Mouse (Mus musculus): Measurements from ENCODE around the gene Smarca1. TPM values are rescaled to one million over a fixed set of nuclear protein-coding genes. Genes with fewer than 3 reads are reported as not detected.

Smarca1 gene
- polyA plus RNA-seq, 1 experiment from 2014 or later = 32.9 TPM

DNA sequence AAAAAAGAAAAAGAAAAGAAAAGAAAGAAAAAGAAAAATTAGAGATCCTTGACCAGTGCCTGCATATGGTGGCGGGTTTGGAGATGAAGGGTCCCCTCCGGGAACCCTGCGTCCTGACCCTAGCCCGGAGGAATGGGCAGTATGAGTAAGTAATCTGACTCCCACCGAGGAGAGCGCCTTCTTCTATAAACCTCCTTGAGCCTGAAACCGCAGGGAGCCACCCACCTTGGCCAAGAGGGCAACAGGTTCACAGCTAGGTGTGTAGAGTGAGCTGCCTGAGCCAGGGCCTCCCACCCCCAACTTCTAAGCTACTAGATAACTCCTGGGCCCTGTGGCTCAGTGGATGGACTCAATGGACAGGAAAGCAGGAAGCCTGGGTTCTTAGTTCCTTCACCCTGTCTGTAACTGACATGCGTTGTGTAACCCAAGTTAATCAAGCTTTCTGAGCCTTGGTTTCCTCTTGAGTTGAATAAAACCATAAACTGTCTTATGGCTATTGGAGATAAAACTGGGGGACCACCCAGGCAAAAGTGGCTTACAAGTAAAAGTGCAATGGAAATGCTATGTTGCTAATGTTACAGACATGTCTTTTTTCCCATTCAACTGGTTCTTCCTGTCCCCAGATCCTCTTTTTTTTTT, 20.2 kb upstream of the Smarca1 start:
- Histone ChIP-seq H3K4me2 (ENCODE audit: low read depth, low read length) (peak overlapping the region; percentile 63), H3K27ac (ENCODE audit: low read length) (peak overlapping the region; percentile 52)
- ATAC-seq (ENCODE audit: low read depth) = peak; percentile 53

DNA sequence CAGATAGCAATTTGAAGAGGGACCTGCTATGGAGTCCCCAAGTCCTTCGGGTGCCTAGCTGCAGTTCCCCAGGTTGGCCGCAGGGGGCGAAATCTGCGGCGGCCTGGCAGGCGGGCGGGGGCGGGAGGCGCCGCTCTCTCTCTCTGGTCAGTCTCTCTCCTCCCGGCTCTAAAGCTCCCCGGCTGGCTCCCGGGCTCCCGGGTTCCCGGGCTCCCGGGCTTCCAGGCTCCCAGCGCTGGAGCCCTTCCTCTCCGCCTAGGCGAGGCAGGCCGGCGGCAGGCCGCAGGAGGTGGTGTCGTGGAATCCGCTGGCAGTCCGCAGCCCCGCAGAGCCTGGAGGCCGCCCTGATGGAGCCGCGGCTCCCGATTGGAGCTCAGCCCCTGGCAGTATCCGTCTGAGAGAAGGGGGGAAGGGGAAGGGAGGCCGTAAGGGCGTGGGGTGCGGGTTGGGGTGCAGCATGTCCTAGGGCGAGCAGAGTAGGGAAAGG, 19.6 kb upstream of the Smarca1 start, which contains the start of gene Ocrl:
Ocrl (plus strand) TSS at position 82 of the 487 bp plus-strand sequence.
- peak within 1 kb of the TSS; percentile 63 for H3K4me2 ChIP-seq (ENCODE audit: low read depth, low read length)
- peak; percentile 88 for ATAC-seq (ENCODE audit: low read depth)
- peak within 1 kb of the TSS; percentile 75 for H3K27ac ChIP-seq (ENCODE audit: low read length)
- H3K9me3 ChIP-seq (ENCODE audit: control insufficient read depth, low read length) = no peaks in the 10 kb centered on the region
- peak within 1 kb of the TSS; percentile 74 for H3K4me3 ChIP-seq (ENCODE audit: low read length)
- no peaks in the 10 kb centered on the region for H3K27me3 ChIP-seq (ENCODE audit: control insufficient read depth, insufficient read depth, low read depth, low read length)
- no peaks in the 10 kb centered on the region for H3K36me3 ChIP-seq (ENCODE audit: control insufficient read depth, insufficient read depth, low read length)
- 11% methylated on average over 34 of the region's 35 CpGs for WGBS
- peak within 1 kb of the TSS; percentile 85 for H3K9ac ChIP-seq (ENCODE audit: low read length)
- H3K4me1 ChIP-seq (replicated peaks; ENCODE audit: control insufficient read depth, insufficient read depth, low read length) = peaks cover 5% of the 10 kb centered on the region; the same call in 1 of the 2 replicates

More for the DNA sequence above, 20.2 kb upstream of the Smarca1 start:
- Histone ChIP-seq H3K36me3 (ENCODE audit: control insufficient read depth, insufficient read depth, low read length) (no peaks in the 10 kb centered on the region), H3K4me1 (replicated peaks; ENCODE audit: control insufficient read depth, insufficient read depth, low read length) (peaks cover 5% of the 10 kb centered on the region; the same call in 1 of the 2 replicates), H3K9ac (ENCODE audit: low read length) (peak overlapping the region; percentile 85), H3K9me3 (ENCODE audit: control insufficient read depth, low read length) (no peaks in the 10 kb centered on the region), H3K27me3 (ENCODE audit: control insufficient read depth, insufficient read depth, low read depth, low read length) (no peaks in the 10 kb centered on the region), H3K4me3 (ENCODE audit: low read length) (peak overlapping the region; percentile 74)
- 18% methylated on average over 8 of the region's 8 CpGs for WGBS

DNA sequence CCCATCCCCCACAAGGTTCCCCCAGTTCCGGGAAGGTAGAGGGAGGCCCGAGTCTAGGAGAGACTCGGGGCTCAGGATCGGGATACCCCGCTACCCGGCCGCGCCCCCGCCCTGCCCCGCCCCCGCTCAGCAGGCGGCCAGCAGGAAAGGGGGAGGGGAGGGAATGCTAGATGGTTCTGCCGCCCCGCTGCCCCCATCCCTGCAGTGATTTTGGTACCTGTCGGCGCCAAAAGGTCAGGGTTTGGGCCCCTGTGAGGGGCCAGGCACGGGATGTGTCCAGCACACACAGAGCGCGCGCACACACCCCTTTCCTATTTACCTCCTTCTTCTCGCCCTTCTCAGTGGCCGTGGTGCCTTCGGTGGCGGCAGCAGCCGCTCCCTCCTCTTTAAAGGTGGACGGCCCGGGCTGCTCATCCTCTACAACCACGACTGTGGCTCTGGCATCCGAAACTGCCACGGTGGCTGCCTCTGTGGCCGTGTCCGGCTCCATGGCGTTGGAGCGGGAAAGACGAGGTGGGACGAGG, 805 bp downstream of the Smarca1 start:
- Histone ChIP-seq H3K4me2 (ENCODE audit: low read depth, low read length) (peak overlapping the region; percentile 60), H3K9me3 (ENCODE audit: control insufficient read depth, low read length) (no peaks in the 10 kb centered on the region), H3K4me1 (replicated peaks; ENCODE audit: control insufficient read depth, insufficient read depth, low read length) (no peaks in the 10 kb centered on the region), H3K4me3 (ENCODE audit: low read length) (peak overlapping the region; percentile 68), H3K27me3 (ENCODE audit: control insufficient read depth, insufficient read depth, low read depth, low read length) (no peaks in the 10 kb centered on the region), H3K27ac (ENCODE audit: low read length) (peak overlapping the region; percentile 70), H3K36me3 (ENCODE audit: control insufficient read depth, insufficient read depth, low read length) (no peaks in the 10 kb centered on the region), H3K9ac (ENCODE audit: low read length) (peak overlapping the region; percentile 75)
- ATAC-seq (ENCODE audit: low read depth) = peak; percentile 73
- WGBS = 33% methylated on average over 17 of the region's 36 CpGs

DNA sequence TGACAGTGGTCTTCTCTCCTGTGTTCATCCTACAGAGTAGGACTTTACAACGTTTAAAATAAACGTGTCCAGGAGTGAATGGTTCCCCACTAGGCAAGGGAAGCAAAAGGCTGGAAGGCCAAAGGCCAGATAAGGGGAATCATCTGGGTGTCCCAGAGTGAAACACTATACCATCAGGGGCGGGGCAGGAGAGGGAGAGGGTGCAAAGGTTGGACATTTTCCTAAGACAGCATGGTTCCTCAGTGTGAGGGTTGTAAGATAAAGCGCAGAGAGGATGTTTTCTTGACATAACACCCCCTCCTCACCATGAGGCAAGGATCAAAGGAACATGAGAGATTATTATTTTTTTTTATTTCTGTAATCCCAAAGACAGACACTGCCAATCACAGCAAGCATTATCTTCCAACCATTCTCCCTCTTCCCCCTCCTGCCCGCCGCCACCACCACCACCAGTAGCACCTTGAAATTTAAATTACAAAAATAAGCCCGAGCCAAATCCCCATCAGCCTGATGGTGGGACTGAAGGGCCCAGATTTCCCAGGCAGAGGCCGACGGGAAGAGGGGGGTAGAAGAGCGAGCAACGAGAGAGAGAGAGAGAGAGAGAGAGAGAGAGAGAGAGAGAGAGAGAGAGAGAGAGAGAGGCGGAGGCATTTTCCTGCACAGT, 1.4 kb downstream of the Smarca1 start:
- WGBS = 8% methylated on average over 11 of the region's 12 CpGs
- Histone ChIP-seq H3K4me1 (replicated peaks; ENCODE audit: control insufficient read depth, insufficient read depth, low read length) (no peaks in the 10 kb centered on the region), H3K9ac (ENCODE audit: low read length) (peak overlapping the region; percentile 75), H3K4me3 (ENCODE audit: low read length) (peak overlapping the region; percentile 68), H3K27me3 (ENCODE audit: control insufficient read depth, insufficient read depth, low read depth, low read length) (no peaks in the 10 kb centered on the region), H3K36me3 (ENCODE audit: control insufficient read depth, insufficient read depth, low read length) (no peaks in the 10 kb centered on the region), H3K9me3 (ENCODE audit: control insufficient read depth, low read length) (no peaks in the 10 kb centered on the region), H3K27ac (ENCODE audit: low read length) (no peak overlapping the region), H3K4me2 (ENCODE audit: low read depth, low read length) (peak overlapping the region; percentile 60)
- peak; percentile 26 for ATAC-seq (ENCODE audit: low read depth)

GRCm38 (mm10) chrX:47887401-47887800, 5.4 kb downstream of the Smarca1 start:
- Histone ChIP-seq H3K9ac (ENCODE audit: low read length) (no peak overlapping the region), H3K36me3 (ENCODE audit: control insufficient read depth, insufficient read depth, low read length) (no peaks in the 10 kb centered on the region), H3K27me3 (ENCODE audit: control insufficient read depth, insufficient read depth, low read depth, low read length) (no peaks in the 10 kb centered on the region), H3K4me3 (ENCODE audit: low read length) (no peak overlapping the region), H3K4me1 (replicated peaks; ENCODE audit: control insufficient read depth, insufficient read depth, low read length) (no peaks in the 10 kb centered on the region), H3K9me3 (ENCODE audit: control insufficient read depth, low read length) (no peaks in the 10 kb centered on the region), H3K27ac (ENCODE audit: low read length) (no peak overlapping the region), H3K4me2 (ENCODE audit: low read depth, low read length) (no peak overlapping the region)
- WGBS = 28% methylated on average over 2 of the region's 2 CpGs
- ATAC-seq (ENCODE audit: low read depth) = no peak

GRCm38 (mm10) chrX:47882813-47883212, 10.0 kb downstream of the Smarca1 start:
- ATAC-seq (ENCODE audit: low read depth) = peak; percentile 56
- 61% methylated on average over 6 of the region's 6 CpGs for WGBS
- no peak overlapping the region for H3K4me3 ChIP-seq (ENCODE audit: low read length)
- no peaks in the 10 kb centered on the region for H3K27me3 ChIP-seq (ENCODE audit: control insufficient read depth, insufficient read depth, low read depth, low read length)
- no peaks in the 10 kb centered on the region for H3K9me3 ChIP-seq (ENCODE audit: control insufficient read depth, low read length)
- H3K9ac ChIP-seq (ENCODE audit: low read length) = no peak overlapping the region
- H3K36me3 ChIP-seq (ENCODE audit: control insufficient read depth, insufficient read depth, low read length) = no peaks in the 10 kb centered on the region
- H3K27ac ChIP-seq (ENCODE audit: low read length) = no peak overlapping the region
- no peaks in the 10 kb centered on the region; the same call in 1 of the 2 replicates for H3K4me1 ChIP-seq (replicated peaks; ENCODE audit: control insufficient read depth, insufficient read depth, low read length)
- H3K4me2 ChIP-seq (ENCODE audit: low read depth, low read length) = no peak overlapping the region

- H3K4me1 ChIP-seq (replicated peaks; ENCODE audit: control insufficient read depth, insufficient read depth, low read length) = no peaks in the 10 kb centered on the region; the same call in 1 of the 2 replicates
- 27% methylated on average over 2 of the region's 2 CpGs for WGBS
- no peak overlapping the region for H3K9ac ChIP-seq (ENCODE audit: low read length)
- no peak overlapping the region for H3K4me2 ChIP-seq (ENCODE audit: low read depth, low read length)
- H3K36me3 ChIP-seq (ENCODE audit: control insufficient read depth, insufficient read depth, low read length) = no peaks in the 10 kb centered on the region
- H3K9me3 ChIP-seq (ENCODE audit: control insufficient read depth, low read length) = no peaks in the 10 kb centered on the region
- peak; percentile 79; the same call in 1 of the 2 replicates for ATAC-seq (ENCODE audit: low read depth)
- H3K4me3 ChIP-seq (ENCODE audit: low read length) = no peak overlapping the region
- H3K27ac ChIP-seq (ENCODE audit: low read length) = no peak overlapping the region
- no peaks in the 10 kb centered on the region for H3K27me3 ChIP-seq (ENCODE audit: control insufficient read depth, insufficient read depth, low read depth, low read length)
These were observed 12.7 kb downstream of the Smarca1 start for GRCm38 (mm10) chrX:47880052-47880451.

DNA sequence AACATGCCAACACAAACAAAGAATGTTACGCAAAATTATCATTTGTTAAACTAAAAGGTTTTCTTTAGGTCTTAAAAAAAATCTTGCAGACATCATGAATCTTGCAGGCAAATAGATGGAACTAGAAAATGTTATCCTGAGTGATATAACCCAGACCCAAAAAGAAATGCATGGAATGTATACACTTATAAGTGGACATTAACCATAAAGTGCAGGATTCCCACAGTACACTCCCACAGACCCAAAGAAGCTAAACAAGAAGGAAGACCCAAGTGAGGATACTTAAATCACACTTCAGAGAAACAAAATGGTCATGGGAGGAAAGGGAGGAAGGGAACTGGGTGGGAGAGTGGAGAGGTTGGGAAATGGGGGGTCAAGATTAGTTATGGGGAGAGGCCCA, 34.2 kb downstream of the Smarca1 start:
- Histone ChIP-seq H3K4me1 (replicated peaks; ENCODE audit: control insufficient read depth, insufficient read depth, low read length) (no peaks in the 10 kb centered on the region), H3K9ac (ENCODE audit: low read length) (no peak overlapping the region), H3K27ac (ENCODE audit: low read length) (no peak overlapping the region), H3K9me3 (ENCODE audit: control insufficient read depth, low read length) (no peaks in the 10 kb centered on the region), H3K4me3 (ENCODE audit: low read length) (no peak overlapping the region), H3K4me2 (ENCODE audit: low read depth, low read length) (no peak overlapping the region), H3K36me3 (ENCODE audit: control insufficient read depth, insufficient read depth, low read length) (no peaks in the 10 kb centered on the region), H3K27me3 (ENCODE audit: control insufficient read depth, insufficient read depth, low read depth, low read length) (no peaks in the 10 kb centered on the region)
- 86% methylated on average over 1 of the region's 1 CpGs for WGBS
- no peak for ATAC-seq (ENCODE audit: low read depth)

DNA sequence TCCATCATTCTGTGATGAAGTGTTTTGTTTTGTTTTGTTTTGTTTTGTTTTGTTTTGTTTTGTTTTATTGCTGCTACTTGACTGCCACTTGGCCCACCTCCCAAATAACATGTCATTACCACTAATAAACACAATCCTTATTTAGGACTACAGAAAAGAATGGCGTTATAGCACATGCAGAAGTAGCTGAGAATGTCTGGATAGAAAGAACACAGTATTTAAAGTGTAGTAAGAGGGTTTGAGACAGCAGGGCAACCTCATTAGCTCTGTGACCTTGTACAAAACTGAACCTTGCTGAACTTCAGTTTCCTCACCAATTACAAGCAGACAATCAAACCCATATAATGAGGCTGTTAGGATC, 57.0 kb downstream of the Smarca1 start:
- 55% methylated on average over 1 of the region's 1 CpGs for WGBS
- Histone ChIP-seq H3K9ac (ENCODE audit: low read length) (no peak overlapping the region), H3K27ac (ENCODE audit: low read length) (no peak overlapping the region), H3K27me3 (ENCODE audit: control insufficient read depth, insufficient read depth, low read depth, low read length) (no peaks in the 10 kb centered on the region), H3K4me2 (ENCODE audit: low read depth, low read length) (no peak overlapping the region), H3K36me3 (ENCODE audit: control insufficient read depth, insufficient read depth, low read length) (no peaks in the 10 kb centered on the region), H3K9me3 (ENCODE audit: control insufficient read depth, low read length) (no peaks in the 10 kb centered on the region), H3K4me1 (replicated peaks; ENCODE audit: control insufficient read depth, insufficient read depth, low read length) (no peaks in the 10 kb centered on the region), H3K4me3 (ENCODE audit: low read length) (no peak overlapping the region)
- peak; percentile 75 for ATAC-seq (ENCODE audit: low read depth)

Data from lung, embryonic 16.5 days (tissue).